ENCODE assay signal across 35 mouse cellular contexts in the genomic region with DNA sequence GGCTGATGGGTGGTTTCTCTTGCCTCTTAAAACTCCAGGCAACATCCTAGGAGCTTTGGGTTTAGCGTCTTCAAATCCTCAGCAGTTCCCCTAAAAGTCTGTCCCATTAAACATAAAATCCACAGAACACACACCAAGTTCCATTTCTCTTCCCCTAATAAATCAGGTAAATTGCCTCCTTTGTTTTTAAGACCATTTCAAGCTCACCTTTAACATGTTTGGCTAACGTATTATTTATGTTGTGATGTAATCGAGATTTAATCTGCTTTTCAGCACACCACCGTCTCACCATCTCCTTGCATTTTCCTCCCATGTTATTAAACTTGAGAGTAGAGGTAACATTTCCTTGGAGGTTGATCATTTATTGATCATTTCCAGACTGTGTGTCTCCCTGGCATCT.
"Had no signal": no experiment of that assay in that cellular context is flagged by ENCODE, and none has a peak within 500 bp of the region (broad histone marks: within the 10 kb centered on the region; RNA-seq: fewer than 3 reads in every experiment).

No protein-coding gene starts in this region.

- H3K9me3 ChIP-seq: heart, embryonic 10.5 days; heart, embryonic 12.5 days; heart, embryonic 13.5 days; heart, embryonic 15.5 days; hindbrain, embryonic 10.5 days; hindbrain, embryonic 12.5 days; hindbrain, embryonic 13.5 days; hindbrain, embryonic 15.5 days; intestine, embryonic 15.5 days; kidney, embryonic 15.5 days had no signal

- H3K4me1 ChIP-seq: hindbrain, embryonic 12.5 days; hindbrain, embryonic 13.5 days; hindbrain, embryonic 15.5 days; intestine, embryonic 15.5 days had no signal

- DNase-seq: heart, postnatal 10 days; heart, postnatal 14 days; heart, postnatal 36 days; heart, postnatal 4 days; kidney, adult 11 months; kidney, adult 18-20 months; kidney, adult 2 months; kidney, adult 8-10 months; kidney, adult 9 months; kidney, postnatal 10 days; kidney, postnatal 14 days; kidney, postnatal 25 days; kidney, postnatal 4 days; layer of hippocampus, adult 9-11 months; layer of hippocampus, postnatal 36 days had no signal

- H3K27ac ChIP-seq: heart, embryonic 13.5 days; heart, embryonic 15.5 days; hindbrain, embryonic 12.5 days; hindbrain, embryonic 13.5 days; hindbrain, embryonic 14.5 days; hindbrain, embryonic 15.5 days; hindbrain, postnatal 0 days; intestine, embryonic 15.5 days; kidney, embryonic 15.5 days; kidney, postnatal 0 days; layer of hippocampus, adult 2 months; left cerebral cortex, adult 2 months had no signal

- ATAC-seq: hindbrain, embryonic 16.5 days; hindbrain, postnatal 0 days; inflammation-experienced regulatory T-cells, adult 6 months; intestine, embryonic 15.5 days; intestine, embryonic 16.5 days; intestine, postnatal 0 days had no signal

- H3K36me3 ChIP-seq: heart, embryonic 10.5 days; heart, embryonic 12.5 days; heart, embryonic 13.5 days; heart, embryonic 15.5 days; hindbrain, embryonic 10.5 days; hindbrain, embryonic 12.5 days; hindbrain, embryonic 13.5 days; hindbrain, embryonic 15.5 days; intestine, embryonic 15.5 days; kidney, embryonic 15.5 days had no signal

- H3K4me3 ChIP-seq: heart, embryonic 10.5 days; heart, embryonic 12.5 days; heart, embryonic 13.5 days; heart, embryonic 15.5 days; hindbrain, embryonic 10.5 days; hindbrain, embryonic 12.5 days; hindbrain, embryonic 13.5 days; hindbrain, embryonic 15.5 days; intestine, embryonic 15.5 days; kidney, embryonic 15.5 days; layer of hippocampus, adult 2 months; left cerebral cortex, adult 2 months had no signal

- H3K27me3 ChIP-seq: heart, embryonic 12.5 days; heart, embryonic 13.5 days; heart, embryonic 15.5 days; hindbrain, embryonic 12.5 days; hindbrain, embryonic 13.5 days; hindbrain, embryonic 15.5 days; intestine, embryonic 15.5 days; kidney, embryonic 15.5 days had no signal

- H3K4me2 ChIP-seq: heart, embryonic 11.5 days; heart, embryonic 12.5 days; hindbrain, embryonic 12.5 days; hindbrain, embryonic 13.5 days; hindbrain, embryonic 14.5 days; hindbrain, embryonic 15.5 days; intestine, embryonic 15.5 days; kidney, embryonic 15.5 days had no signal

- H3K9ac ChIP-seq: heart, embryonic 12.5 days; heart, embryonic 13.5 days; heart, embryonic 15.5 days; hindbrain, embryonic 12.5 days; hindbrain, embryonic 13.5 days; hindbrain, embryonic 14.5 days; hindbrain, embryonic 15.5 days; intestine, embryonic 15.5 days; kidney, embryonic 15.5 days had no signal
